Mouse (Mus musculus): ENCODE measurements at regions not wholly inside any gene's neighbourhood (a gene's known extent, or its start where the extent isn't known, plus 50 kb on each side); places are given as distances from the start of the nearest gene placed in this dataset.

DNA sequence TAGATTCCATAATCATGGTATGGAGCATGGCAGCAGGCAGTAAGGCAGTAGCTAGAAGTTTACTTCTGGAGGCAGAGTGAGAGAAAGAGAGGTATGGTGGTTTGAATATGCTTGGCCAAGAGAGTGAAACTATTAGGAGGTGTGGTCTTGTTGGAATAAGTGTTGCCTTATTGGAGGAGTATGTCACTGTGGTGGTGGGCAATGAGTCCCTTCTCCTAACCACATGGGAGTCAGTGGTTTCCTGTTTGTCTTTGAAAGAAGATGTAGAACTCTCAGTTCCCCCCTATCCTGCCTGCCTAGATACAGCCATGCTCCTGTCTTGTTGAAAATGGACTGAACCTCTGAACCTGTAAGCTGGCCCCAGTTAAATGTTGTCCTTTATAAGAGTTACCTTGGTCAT is 1152.4 kb downstream of the Pla2g4a start:
- H3K4me1 ChIP-seq (ENCODE audit: control insufficient read depth, insufficient read depth, low read length) = no peaks in the 10 kb centered on the region
- no peaks in the 10 kb centered on the region for H3K36me3 ChIP-seq (ENCODE audit: control insufficient read depth, insufficient read depth, low read length, poor library complexity, severe bottlenecking)
- no peaks in the 10 kb centered on the region for H3K9me3 ChIP-seq (replicated peaks; ENCODE audit: control insufficient read depth, insufficient read depth, low read length, poor library complexity, severe bottlenecking)
- no peak for TF ChIP-seq POLR2A (IDR thresholded peaks at IDR 0.05; ENCODE audit: insufficient read depth, low read length)
- TF ChIP-seq CTCF (IDR thresholded peaks at IDR 0.05; ENCODE audit: low read depth, low read length) = no peak
- no peaks in the 10 kb centered on the region for H3K27me3 ChIP-seq (ENCODE audit: control insufficient read depth, insufficient read depth, low read length, poor library complexity, severe bottlenecking)
- H3K4me3 ChIP-seq (ENCODE audit: low read depth, low read length) = no peak overlapping the region
- no peak overlapping the region for H3K27ac ChIP-seq (ENCODE audit: insufficient read depth, low read length)
- no peak overlapping the region for H3K9ac ChIP-seq (ENCODE audit: low read depth, poor library complexity, severe bottlenecking)

DNA sequence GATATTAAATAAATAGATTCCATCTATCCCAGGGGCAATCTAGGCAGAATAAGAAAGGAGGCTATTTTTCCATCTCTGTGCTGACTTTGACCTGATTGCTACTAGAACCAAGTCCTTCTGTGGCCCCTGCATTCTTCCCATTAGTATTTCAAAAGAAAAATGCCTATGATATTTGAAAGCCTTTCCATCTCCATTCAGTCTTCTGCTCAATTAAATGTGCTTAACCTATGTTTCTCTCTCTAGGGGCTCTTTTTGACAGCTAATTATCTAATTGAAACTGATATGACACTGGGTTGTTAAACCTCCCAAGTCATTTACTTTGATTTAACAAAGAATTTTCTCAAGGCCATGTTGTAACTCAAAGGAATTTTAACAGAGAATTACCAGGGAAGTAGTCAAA is 1164.0 kb downstream of the Pla2g4a start:
- Histone ChIP-seq H3K4me3 (ENCODE audit: low read depth, low read length) (no peak overlapping the region), H3K4me1 (ENCODE audit: control insufficient read depth, insufficient read depth, low read length) (no peaks in the 10 kb centered on the region), H3K36me3 (ENCODE audit: control insufficient read depth, insufficient read depth, low read length, poor library complexity, severe bottlenecking) (no peaks in the 10 kb centered on the region), H3K9ac (ENCODE audit: low read depth, poor library complexity, severe bottlenecking) (no peak overlapping the region), H3K9me3 (replicated peaks; ENCODE audit: control insufficient read depth, insufficient read depth, low read length, poor library complexity, severe bottlenecking) (no peaks in the 10 kb centered on the region), H3K27me3 (ENCODE audit: control insufficient read depth, insufficient read depth, low read length, poor library complexity, severe bottlenecking) (no peaks in the 10 kb centered on the region), H3K27ac (ENCODE audit: insufficient read depth, low read length) (no peak overlapping the region)
- TF ChIP-seq EP300 (IDR thresholded peaks at IDR 0.05; ENCODE audit: insufficient read depth, low read depth, low read length) = no peak
- TF ChIP-seq CTCF (IDR thresholded peaks at IDR 0.05; ENCODE audit: low read depth, low read length) = no peak
- TF ChIP-seq POLR2A (IDR thresholded peaks at IDR 0.05; ENCODE audit: insufficient read depth, low read length) = no peak

DNA sequence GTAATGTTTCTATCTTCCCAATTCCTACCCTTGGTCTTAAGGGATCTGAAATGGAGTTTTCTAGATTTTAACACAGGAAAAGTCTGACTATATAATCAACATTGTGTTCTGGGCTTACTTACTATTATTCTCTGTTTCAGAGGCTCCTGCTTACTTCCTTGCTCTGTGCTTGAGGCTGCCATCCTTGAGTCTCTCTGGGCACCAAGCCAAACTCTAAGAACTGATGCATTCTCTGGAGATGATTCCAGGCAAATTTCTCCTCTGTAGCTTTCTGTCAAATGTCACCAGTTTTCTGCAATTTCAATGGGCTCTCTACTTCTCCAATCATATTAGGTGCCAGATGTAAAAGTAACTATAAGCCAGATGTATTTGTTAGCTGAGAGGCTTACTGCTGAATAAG is 1210.3 kb downstream of the Pla2g4a start:
- TF ChIP-seq POLR2A (IDR thresholded peaks at IDR 0.05; ENCODE audit: insufficient read depth, low read length) (no peak), CTCF (IDR thresholded peaks at IDR 0.05; ENCODE audit: low read depth, low read length) (no peak), EP300 (IDR thresholded peaks at IDR 0.05; ENCODE audit: insufficient read depth, low read depth, low read length) (no peak)
- Histone ChIP-seq H3K4me3 (ENCODE audit: low read depth, low read length) (no peak overlapping the region), H3K4me1 (ENCODE audit: control insufficient read depth, insufficient read depth, low read length) (no peaks in the 10 kb centered on the region), H3K36me3 (ENCODE audit: control insufficient read depth, insufficient read depth, low read length, poor library complexity, severe bottlenecking) (no peaks in the 10 kb centered on the region), H3K9me3 (replicated peaks; ENCODE audit: control insufficient read depth, insufficient read depth, low read length, poor library complexity, severe bottlenecking) (no peaks in the 10 kb centered on the region), H3K27ac (ENCODE audit: insufficient read depth, low read length) (no peak overlapping the region), H3K9ac (ENCODE audit: low read depth, poor library complexity, severe bottlenecking) (no peak overlapping the region), H3K27me3 (ENCODE audit: control insufficient read depth, insufficient read depth, low read length, poor library complexity, severe bottlenecking) (no peaks in the 10 kb centered on the region)

DNA sequence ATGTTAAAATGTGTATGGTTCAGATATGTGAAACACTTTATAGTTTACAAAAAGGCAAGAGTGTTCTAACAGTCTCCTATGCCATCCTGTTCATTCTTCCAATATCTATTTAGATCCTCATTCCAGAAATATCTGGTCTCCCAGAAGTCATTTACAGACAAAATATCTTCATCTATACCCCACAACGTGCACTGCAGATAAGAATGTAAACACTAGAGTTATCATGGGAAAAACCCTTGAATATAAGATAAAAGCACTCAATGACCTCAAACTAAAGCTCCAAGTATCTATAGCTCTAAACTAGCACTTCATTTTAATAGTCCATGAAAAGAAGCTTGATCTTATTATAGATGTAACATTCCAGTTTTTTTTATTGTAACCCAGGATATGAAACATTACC is 1239.0 kb downstream of the Pla2g4a start:
- Histone ChIP-seq H3K27ac (ENCODE audit: insufficient read depth, low read length) (no peak overlapping the region), H3K4me1 (ENCODE audit: control insufficient read depth, insufficient read depth, low read length) (no peaks in the 10 kb centered on the region), H3K9ac (ENCODE audit: low read depth, poor library complexity, severe bottlenecking) (no peak overlapping the region), H3K4me3 (ENCODE audit: low read depth, low read length) (no peak overlapping the region), H3K9me3 (replicated peaks; ENCODE audit: control insufficient read depth, insufficient read depth, low read length, poor library complexity, severe bottlenecking) (no peaks in the 10 kb centered on the region), H3K36me3 (ENCODE audit: control insufficient read depth, insufficient read depth, low read length, poor library complexity, severe bottlenecking) (no peaks in the 10 kb centered on the region), H3K27me3 (ENCODE audit: control insufficient read depth, insufficient read depth, low read length, poor library complexity, severe bottlenecking) (no peaks in the 10 kb centered on the region; the same call in 1 of the 2 replicates)
- TF ChIP-seq CTCF (IDR thresholded peaks at IDR 0.05; ENCODE audit: low read depth, low read length) (no peak), POLR2A (IDR thresholded peaks at IDR 0.05; ENCODE audit: insufficient read depth, low read length) (no peak), EP300 (IDR thresholded peaks at IDR 0.05; ENCODE audit: insufficient read depth, low read depth, low read length) (no peak)

DNA sequence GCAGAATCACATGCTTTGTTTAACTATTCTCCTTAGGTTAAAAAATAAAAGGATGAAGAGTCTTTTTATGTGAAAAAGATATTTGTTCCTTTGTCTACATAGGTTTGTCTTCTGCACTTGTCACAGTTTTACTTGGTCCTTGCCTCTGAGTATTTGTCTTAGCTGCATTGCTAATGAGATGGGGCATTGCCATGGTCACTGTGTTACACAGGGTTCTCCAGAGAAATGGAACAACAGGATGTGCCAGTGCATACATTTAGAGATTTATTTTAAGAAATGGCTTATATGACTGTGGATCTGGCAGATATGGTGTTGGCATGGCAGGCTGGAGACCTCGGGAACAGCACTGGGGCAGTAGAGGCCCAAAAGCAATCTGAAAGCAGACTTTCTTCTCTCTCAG is 1239.7 kb downstream of the Pla2g4a start:
- Histone ChIP-seq H3K27ac (ENCODE audit: insufficient read depth, low read length) (no peak overlapping the region), H3K4me1 (ENCODE audit: control insufficient read depth, insufficient read depth, low read length) (no peaks in the 10 kb centered on the region)
- TF ChIP-seq POLR2A (IDR thresholded peaks at IDR 0.05; ENCODE audit: insufficient read depth, low read length) (no peak), EP300 (IDR thresholded peaks at IDR 0.05; ENCODE audit: insufficient read depth, low read depth, low read length) (no peak), CTCF (IDR thresholded peaks at IDR 0.05; ENCODE audit: low read depth, low read length) (no peak)

DNA sequence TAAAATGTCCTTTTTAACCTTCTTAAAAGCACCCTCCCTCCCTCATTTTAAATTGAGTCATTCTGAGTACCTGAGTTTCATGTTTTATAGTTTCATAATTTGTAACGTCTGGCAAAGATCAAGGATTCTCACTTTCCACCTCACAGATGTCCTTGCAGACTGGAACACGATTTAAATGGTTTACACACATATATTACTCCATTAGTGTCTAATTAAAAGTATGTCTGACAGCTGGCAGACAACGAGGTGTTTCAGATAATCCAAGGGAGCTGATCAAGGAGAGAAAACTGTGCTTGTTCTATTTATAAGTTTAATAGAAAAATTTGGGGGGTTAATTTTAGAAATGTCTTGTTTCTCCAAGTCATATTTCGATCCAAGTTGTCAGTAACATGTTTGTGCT is 1240.1 kb downstream of the Pla2g4a start:
- no peaks in the 10 kb centered on the region; the same call in 1 of the 2 replicates for H3K27me3 ChIP-seq (ENCODE audit: control insufficient read depth, insufficient read depth, low read length, poor library complexity, severe bottlenecking)
- H3K4me1 ChIP-seq (ENCODE audit: control insufficient read depth, insufficient read depth, low read length) = no peaks in the 10 kb centered on the region
- H3K27ac ChIP-seq (ENCODE audit: insufficient read depth, low read length) = no peak overlapping the region
- H3K9ac ChIP-seq (ENCODE audit: low read depth, poor library complexity, severe bottlenecking) = no peak overlapping the region
- no peak overlapping the region for H3K4me3 ChIP-seq (ENCODE audit: low read depth, low read length)
- TF ChIP-seq POLR2A (IDR thresholded peaks at IDR 0.05; ENCODE audit: insufficient read depth, low read length) (no peak), EP300 (IDR thresholded peaks at IDR 0.05; ENCODE audit: insufficient read depth, low read depth, low read length) (no peak), CTCF (IDR thresholded peaks at IDR 0.05; ENCODE audit: low read depth, low read length) (no peak)
- no peaks in the 10 kb centered on the region for H3K36me3 ChIP-seq (ENCODE audit: control insufficient read depth, insufficient read depth, low read length, poor library complexity, severe bottlenecking)
- H3K9me3 ChIP-seq (replicated peaks; ENCODE audit: control insufficient read depth, insufficient read depth, low read length, poor library complexity, severe bottlenecking) = no peaks in the 10 kb centered on the region

More for the DNA sequence above, 1239.7 kb downstream of the Pla2g4a start:
- Histone ChIP-seq H3K9me3 (replicated peaks; ENCODE audit: control insufficient read depth, insufficient read depth, low read length, poor library complexity, severe bottlenecking) (no peaks in the 10 kb centered on the region), H3K9ac (ENCODE audit: low read depth, poor library complexity, severe bottlenecking) (no peak overlapping the region), H3K36me3 (ENCODE audit: control insufficient read depth, insufficient read depth, low read length, poor library complexity, severe bottlenecking) (no peaks in the 10 kb centered on the region), H3K4me3 (ENCODE audit: low read depth, low read length) (no peak overlapping the region), H3K27me3 (ENCODE audit: control insufficient read depth, insufficient read depth, low read length, poor library complexity, severe bottlenecking) (no peaks in the 10 kb centered on the region; the same call in 1 of the 2 replicates)
